Mouse (Mus musculus) left cerebral cortex, postnatal 25 days (tissue): ENCODE measurements around the gene Csnk1g2. TPM values are rescaled to one million over a fixed set of nuclear protein-coding genes. Genes with fewer than 3 reads are reported as not detected.
"Not testable (repeated sequence)": the region's sequence is repeated elsewhere in the genome, so short reads cannot be mapped to it uniquely, and the experiment has no call there.

Experiments
- DNase-seq, 2 experiments: peaks; one replicate each; pipeline ENCODE4 v3.0.0; 2022; ENCODE audit warnings: low spot score in 2 of 2, mixed read lengths in 1 of 2
- intact Hi-C: fragments of 180-260 bp; cut with DNase I; formaldehyde crosslinking; loops from one replicate; pipeline ENCODE4 v1.15.1; 2025
- total RNA-seq, 2 experiments: library from RNA; stranded (reverse); gene quantifications; 2 replicates each; pipeline ENCODE4 v1.2.3; 2021

The Csnk1g2 gene
- total RNA-seq, 2 experiments from 2014 or later, result 222 to 247 TPM

- intact Hi-C loops, result loop anchor here (5.0 kb wide), 1 partner anchor 87 kb away; the partner anchor contains the start of gene Mknk2
- DNase-seq, result peak; percentile 91 to 97
Measured at GRCm38 (mm10) chr10:80589879-80590854, 32.5 kb upstream of the Csnk1g2 start, which contains the start of gene Abhd17a. Gene Abhd17a, minus strand, starts transcription at chr10:80590341.

- intact Hi-C loops, result no loop called here
Measured at GRCm38 (mm10) chr10:80596318-80596717, 26.3 kb upstream of the Csnk1g2 start.

GRCm38 (mm10) chr10:80602698-80603325 is 19.8 kb upstream of the Csnk1g2 start, which contains the start of the genes Scamp4 and Adat3:
Gene Scamp4, plus strand, starts transcription at chr10:80602872.
Gene Adat3, plus strand, starts transcription at chr10:80602880.
- DNase-seq, result peak; percentile 98
- intact Hi-C loops, result no loop called here

More at GRCm38 (mm10) chr10:80596318-80596717, 26.3 kb upstream of the Csnk1g2 start:
- DNase-seq, result no peak

DNA sequence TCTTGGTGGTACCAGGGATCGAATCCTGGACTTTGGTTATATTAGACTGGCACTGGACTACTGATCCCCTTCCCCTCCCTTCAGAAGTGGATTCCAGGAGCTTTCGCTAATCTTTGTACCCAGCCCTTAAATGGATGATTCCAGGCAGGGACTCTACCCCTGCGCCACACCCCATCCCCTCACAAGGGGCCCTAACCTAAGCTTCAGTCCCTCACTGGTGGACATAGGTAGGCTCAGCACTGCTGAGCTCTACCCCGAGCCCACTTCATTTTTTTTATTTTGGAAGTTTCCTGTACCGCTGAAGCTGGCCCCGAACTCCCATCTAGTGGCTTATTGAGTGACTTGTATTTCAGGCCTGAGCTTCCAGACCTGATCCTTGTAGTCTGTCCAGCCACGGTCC is 19.3 kb upstream of the Csnk1g2 start:
- intact Hi-C loops, result no loop called here
- no peak for DNase-seq

DNA sequence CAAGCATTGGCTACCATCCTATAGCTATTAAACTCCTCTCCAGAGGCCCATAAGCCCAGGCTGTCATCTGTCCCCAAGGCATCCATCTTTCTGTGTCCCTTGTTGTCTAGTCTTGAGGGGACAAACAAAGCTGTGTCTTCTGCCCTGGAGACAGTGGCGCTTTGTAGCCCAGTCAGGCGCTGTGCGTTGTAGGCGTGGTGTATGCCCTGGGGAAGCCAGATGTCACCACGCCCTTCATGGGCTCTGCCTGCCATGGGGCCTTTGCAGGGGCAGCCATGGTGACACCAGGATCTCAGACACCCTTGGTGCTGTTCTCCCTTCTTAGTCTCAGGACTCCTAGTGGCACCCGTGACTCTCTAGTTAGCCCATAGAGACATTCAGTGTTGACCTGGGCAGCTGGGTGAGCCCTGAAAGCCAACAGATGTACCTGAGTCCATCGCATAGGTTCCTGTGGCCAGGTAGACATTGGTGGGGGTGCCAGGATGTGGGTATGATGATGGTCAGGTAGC is 18.6 kb upstream of the Csnk1g2 start:
- DNase-seq, result no peak
- intact Hi-C loops, result no loop called here

DNA sequence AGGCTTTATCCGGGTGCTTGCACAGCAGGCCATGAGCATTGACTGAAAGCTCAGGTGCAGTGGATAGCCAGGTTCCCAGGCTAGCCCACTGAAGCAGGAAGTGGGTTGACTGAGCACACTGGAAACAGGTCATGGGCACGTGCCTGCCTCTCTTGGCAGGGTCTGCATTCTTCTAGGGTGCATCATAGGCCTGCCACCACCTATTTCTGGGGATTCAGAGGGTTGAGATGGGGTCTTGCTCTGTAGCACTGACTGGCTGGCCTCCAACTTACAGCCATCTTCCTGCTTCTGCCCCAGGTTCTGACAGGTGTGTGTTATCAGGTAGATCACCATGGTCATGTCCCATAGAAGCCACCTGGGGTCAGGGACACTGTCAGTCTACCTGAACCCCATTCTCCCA is 17.6 kb upstream of the Csnk1g2 start:
- intact Hi-C loops, result no loop called here
- DNase-seq, result no peak

DNA sequence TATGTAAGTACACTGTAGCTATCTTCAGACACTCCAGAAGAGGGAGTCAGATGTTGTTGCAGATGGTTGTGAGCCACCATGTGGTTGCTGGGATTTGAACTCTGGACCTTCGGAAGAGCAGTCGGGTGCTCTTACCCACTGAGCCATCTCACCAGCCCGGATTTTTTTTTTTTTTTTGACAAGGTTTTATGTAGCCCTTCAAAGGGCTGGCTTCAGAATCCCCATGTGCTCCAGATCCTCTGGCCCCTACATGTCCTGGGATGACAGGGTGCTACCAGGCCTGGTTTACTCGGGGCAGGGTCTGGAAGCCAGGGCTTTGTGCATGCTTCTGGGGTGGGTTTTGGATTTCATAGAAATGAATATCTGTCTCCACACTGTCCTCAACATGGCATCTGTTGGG is 16.9 kb upstream of the Csnk1g2 start, which contains the start of gene Gm49322:
Gene Gm49322 (plus strand): TSS at position 301 of the 400 bp plus-strand sequence.
- intact Hi-C loops, DNase-seq: not testable (repeated sequence)

GRCm38 (mm10) chr10:80606306-80606705 is 16.3 kb upstream of the Csnk1g2 start:
- intact Hi-C loops, result no loop called here
- DNase-seq, result no peak

DNA sequence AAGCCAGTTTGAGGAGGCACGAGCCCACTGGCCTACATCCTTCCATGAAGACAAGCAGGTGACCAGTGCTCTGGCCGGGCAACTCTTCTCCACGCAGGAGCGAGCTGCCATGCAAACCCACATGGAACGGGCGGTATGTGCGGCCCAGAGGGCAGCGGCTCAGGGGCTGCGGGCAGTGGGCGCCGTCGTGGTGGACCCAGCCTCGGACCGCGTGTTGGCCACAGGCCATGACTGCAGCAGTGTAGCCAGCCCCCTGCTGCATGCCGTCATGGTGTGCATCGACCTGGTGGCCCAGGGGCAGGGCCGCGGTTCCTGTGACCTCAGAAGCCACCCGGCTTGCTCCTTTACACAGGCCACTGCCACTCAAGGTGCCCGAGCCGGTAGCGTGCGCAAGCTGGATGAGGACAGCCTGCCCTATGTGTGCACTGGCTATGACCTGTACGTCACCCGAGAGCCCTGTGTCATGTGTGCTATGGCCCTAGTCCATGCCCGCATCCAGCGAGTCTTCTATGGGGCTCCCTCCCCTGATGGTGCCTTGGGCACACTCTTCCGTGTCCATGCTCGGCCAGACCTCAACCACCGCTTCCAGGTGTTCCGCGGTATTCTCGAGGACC is 15.8 kb upstream of the Csnk1g2 start:
- no peak for DNase-seq
- intact Hi-C loops, result no loop called here

DNA sequence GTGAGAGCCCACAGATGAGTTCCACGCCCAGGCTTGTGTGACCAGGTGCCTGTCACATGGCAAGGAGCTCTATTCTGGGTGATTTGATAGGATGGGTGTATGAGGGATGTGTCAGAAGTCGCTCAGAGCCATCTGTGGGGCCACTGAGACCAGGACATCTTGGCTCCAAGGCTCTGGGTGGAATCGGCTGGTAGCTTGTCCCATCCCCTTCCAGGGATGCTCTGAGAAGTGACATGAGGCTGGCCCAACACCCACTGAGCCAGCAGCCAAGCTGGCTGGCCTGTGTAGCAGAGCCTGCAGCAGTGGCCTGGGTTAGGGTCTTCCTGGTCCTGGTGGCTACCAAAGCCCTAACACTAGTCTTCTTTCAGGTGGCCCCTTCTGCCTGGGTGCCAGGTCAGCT is 14.2 kb upstream of the Csnk1g2 start:
- no peak for DNase-seq
- intact Hi-C loops, result no loop called here

GRCm38 (mm10) chr10:80609269-80609924 is 13.2 kb upstream of the Csnk1g2 start:
- DNase-seq, result no peak
- intact Hi-C loops, result no loop called here

DNA sequence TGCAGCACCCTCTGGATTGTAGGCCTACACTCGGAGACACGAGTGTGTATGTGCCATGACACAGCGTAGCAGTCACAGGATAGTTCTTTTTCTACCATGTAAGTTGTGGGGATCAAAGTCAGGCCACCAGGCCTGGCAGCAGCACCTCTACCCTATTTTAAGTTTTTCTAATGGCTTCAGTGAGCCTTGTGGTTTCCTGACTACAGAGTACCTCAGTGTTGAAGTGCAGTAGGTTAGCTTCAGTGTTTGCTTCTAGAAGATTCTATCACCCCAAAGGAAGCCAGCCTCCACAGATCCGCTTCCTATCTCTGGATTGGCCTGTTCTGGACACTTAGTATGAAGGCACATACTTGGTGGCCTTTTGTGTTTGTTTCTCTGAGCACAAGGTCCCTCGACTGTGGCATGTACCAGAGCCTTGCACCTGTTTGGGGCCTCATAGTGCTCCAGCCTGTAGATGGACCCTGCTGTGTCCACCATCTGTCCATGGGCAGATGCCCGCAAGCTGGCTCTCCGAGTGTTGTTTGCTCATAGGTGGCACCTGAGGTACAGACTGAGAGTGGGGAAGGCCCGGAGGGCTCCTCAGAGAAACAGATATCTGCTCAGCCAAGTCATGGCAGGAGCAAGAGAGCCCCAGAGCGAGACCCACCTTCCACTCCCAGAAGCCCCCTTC is 12.4 kb upstream of the Csnk1g2 start:
- intact Hi-C loops, result loop anchor here (5.0 kb wide), 1 partner anchor 72 kb away; no protein-coding TSS in a partner anchor
- DNase-seq, result no peak

DNA sequence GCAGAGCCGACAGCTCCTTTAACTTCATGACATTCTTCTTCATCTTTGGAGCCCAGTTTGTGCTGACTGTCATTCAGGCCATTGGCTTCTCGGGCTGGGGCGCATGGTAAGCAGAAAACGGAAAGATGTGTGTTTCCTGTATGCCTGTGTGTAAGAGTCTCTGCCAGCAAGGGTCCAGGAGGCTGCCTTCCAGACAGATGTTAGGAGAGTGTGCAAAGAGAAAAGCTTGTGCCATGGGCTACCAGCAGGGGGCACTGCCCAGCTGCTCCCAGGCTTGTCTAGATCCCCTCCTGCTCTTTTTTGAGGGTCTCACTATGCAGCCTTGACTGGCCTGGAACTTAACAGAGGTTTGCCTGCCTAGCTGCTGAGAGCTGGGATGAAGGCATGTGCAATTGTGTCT is 11.6 kb upstream of the Csnk1g2 start:
- DNase-seq, result no peak
- intact Hi-C loops, result loop anchor here (5.0 kb wide), 1 partner anchor 71 kb away; no protein-coding TSS in a partner anchor

GRCm38 (mm10) chr10:80611905-80612304 is 10.7 kb upstream of the Csnk1g2 start:
- intact Hi-C loops, result loop anchor here (5.0 kb wide), 1 partner anchor 70 kb away; no protein-coding TSS in a partner anchor
- DNase-seq, result no peak

GRCm38 (mm10) chr10:80613821-80614220 is 8.8 kb upstream of the Csnk1g2 start:
- intact Hi-C loops, result loop anchor here (5.0 kb wide), 1 partner anchor 68 kb away; no protein-coding TSS in a partner anchor
- DNase-seq, result no peak

GRCm38 (mm10) chr10:80614351-80614750 is 8.3 kb upstream of the Csnk1g2 start:
- DNase-seq, result no peak
- intact Hi-C loops, result loop anchor here (5.0 kb wide), 1 partner anchor 68 kb away; no protein-coding TSS in a partner anchor

GRCm38 (mm10) chr10:80618181-80618580 is 4.5 kb upstream of the Csnk1g2 start:
- DNase-seq, result no peak
- intact Hi-C loops, result no loop called here
